9 mouse cellular contexts compared by ENCODE assay signal in genomic region chr5:31887590-31887989, GRCm38 (mm10).
DNase-seq lines count a peak whose midpoint lies in the region; ATAC-seq and TF ChIP-seq lines count a peak whose summit lies in the region.
"Had no signal": no experiment of that assay in that cellular context is flagged by ENCODE, and none has a peak within 500 bp of the region (broad histone marks: within the 10 kb centered on the region; RNA-seq: fewer than 3 reads in every experiment).

No protein-coding gene starts in this region.

- TF ChIP-seq POLR2A in bone marrow, adult 2 months (IDR thresholded peaks at IDR 0.05; ENCODE audit: borderline replicate concordance, control insufficient read depth, low read depth, low read length) = no peak

- no peaks in the 10 kb centered on the region for H3K27me3 ChIP-seq in liver, embryonic 12.5 days (replicated peaks)
- H3K27me3 ChIP-seq: midbrain, embryonic 12.5 days had no signal

- no peak for ATAC-seq in liver, embryonic 12.5 days
- ATAC-seq: forebrain, postnatal 0 days had no signal

- TF ChIP-seq CTCF in bone marrow, adult 2 months (IDR thresholded peaks at IDR 0.05; ENCODE audit: control insufficient read depth, insufficient read depth, low read length) = no peak
- TF ChIP-seq CTCF in layer of hippocampus, adult 2 months (conservative IDR thresholded peaks at IDR 0.05) = no peak

- no peaks in the 10 kb centered on the region for H3K9me3 ChIP-seq in liver, embryonic 12.5 days (replicated peaks)
- H3K9me3 ChIP-seq: midbrain, embryonic 12.5 days had no signal

- H3K9ac ChIP-seq in liver, embryonic 12.5 days = no peak overlapping the region
- H3K9ac ChIP-seq: forebrain, postnatal 0 days; midbrain, embryonic 12.5 days had no signal

- H3K4me1 ChIP-seq in liver, embryonic 12.5 days = no peaks in the 10 kb centered on the region
- no peaks in the 10 kb centered on the region; the same call in 1 of the 2 replicates for H3K4me1 ChIP-seq in bone marrow, adult 2 months (ENCODE audit: control insufficient read depth, insufficient read depth, low read length)
- H3K4me1 ChIP-seq: midbrain, embryonic 12.5 days had no signal

- peak; percentile 19 for DNase-seq in liver
- DNase-seq in lung, postnatal 4 days = peak; percentile 26 to 37
- peak; percentile 24 for DNase-seq in thymus, postnatal 25 days
- no peak for DNase-seq in layer of hippocampus, adult 2 months (ENCODE audit: low spot score in 2 of 2)
- no peak for DNase-seq in testis, postnatal 10 days (ENCODE audit: low spot score)
- DNase-seq: forebrain, postnatal 0 days had no signal

- H3K36me3 ChIP-seq in liver, embryonic 12.5 days = no peaks in the 10 kb centered on the region
- H3K36me3 ChIP-seq: midbrain, embryonic 12.5 days had no signal

- no peak overlapping the region for H3K27ac ChIP-seq in liver, embryonic 12.5 days
- H3K27ac ChIP-seq in bone marrow, adult 2 months (ENCODE audit: control insufficient read depth, insufficient read depth, low read depth, low read length, poor library complexity) = no peak overlapping the region
- no peak overlapping the region for H3K27ac ChIP-seq in layer of hippocampus, adult 2 months
- H3K27ac ChIP-seq: midbrain, embryonic 12.5 days had no signal

- no peak overlapping the region for H3K4me2 ChIP-seq in liver, embryonic 12.5 days
- H3K4me2 ChIP-seq: midbrain, embryonic 12.5 days had no signal

- WGBS in liver, embryonic 12.5 days (ENCODE audit: insufficient replicate concordance) = 32% methylated on average over 5 of the region's 5 CpGs
- WGBS in bone marrow, adult 2 months = 11% methylated on average over 5 of the region's 5 CpGs

- H3K4me3 ChIP-seq in liver, embryonic 12.5 days = no peak overlapping the region
- H3K4me3 ChIP-seq in bone marrow, adult 2 months (replicated peaks; ENCODE audit: control insufficient read depth, low read depth, low read length) = peak overlapping the region; percentile 28
- no peak overlapping the region for H3K4me3 ChIP-seq in layer of hippocampus, adult 2 months
- H3K4me3 ChIP-seq: midbrain, embryonic 12.5 days had no signal

Comparison
In these comparisons a context has a peak if more than half of its experiments do, and no peak if none do; other contexts are left out.
1. DNase-seq: peak in liver (single experiment), lung, postnatal 4 days (2 of 2) and thymus, postnatal 25 days (single experiment); none in layer of hippocampus, adult 2 months (0 of 2) and testis, postnatal 10 days (single experiment).